Mouse (Mus musculus): ENCODE measurements around the gene Klk9. TPM values are rescaled to one million over a fixed set of nuclear protein-coding genes. Genes with fewer than 3 reads are reported as not detected.

Gene Klk9
- polyA plus RNA-seq, 1 experiment from 2014 or later, result not detected

- no peak overlapping the region for H3K9ac ChIP-seq
- 89% methylated on average over 4 of the region's 4 CpGs for WGBS
- ATAC-seq (replicated peaks; ENCODE audit: insufficient number of reproducible peaks, insufficient read depth, low FRiP score, low read depth), result no peak
Observed at GRCm38 (mm10) chr7:43843801-43844200, 52.1 kb downstream of the Klk9 start.

More at GRCm38 (mm10) chr7:43843801-43844200, 52.1 kb downstream of the Klk9 start:
- Histone ChIP-seq H3K36me3 (no peaks in the 10 kb centered on the region), H3K4me2 (no peak overlapping the region), H3K27ac (no peak overlapping the region), H3K4me3 (no peak overlapping the region), H3K27me3 (no peaks in the 10 kb centered on the region), H3K4me1 (replicated peaks) (no peaks in the 10 kb centered on the region), H3K9me3 (replicated peaks) (no peaks in the 10 kb centered on the region)

Other genes starting within 250 kb of the Klk9 start
- gene Cd33, start 247.5 kb upstream of the Klk9 start, polyA plus RNA-seq (2015; fragmentation: Nextera tagmentation; extraction: Ambion mirVana), result 0.49 and 1.1 TPM in 2 replicates
- gene Zfp658, start 229.6 kb upstream of the Klk9 start, polyA plus RNA-seq (2015; fragmentation: Nextera tagmentation; extraction: Ambion mirVana), result 1.3 and 1.5 TPM in 2 replicates
- gene Zfp719, start 212.3 kb upstream of the Klk9 start, polyA plus RNA-seq (2015; fragmentation: Nextera tagmentation; extraction: Ambion mirVana), result 6.0 and 7.9 TPM in 2 replicates
- not detected in 2 replicates for gene Zfp819, start 184.7 kb upstream of the Klk9 start, polyA plus RNA-seq (2015; fragmentation: Nextera tagmentation; extraction: Ambion mirVana)
- gene Ceacam18, start 157.2 kb upstream of the Klk9 start, polyA plus RNA-seq (2015; fragmentation: Nextera tagmentation; extraction: Ambion mirVana), result not detected in 2 replicates
- 0.47 and 1.0 TPM in 2 replicates for gene Siglece, start 131.7 kb upstream of the Klk9 start, polyA plus RNA-seq (2015; fragmentation: Nextera tagmentation; extraction: Ambion mirVana)
- gene Ctu1, start 119.9 kb upstream of the Klk9 start, polyA plus RNA-seq (2015; fragmentation: Nextera tagmentation; extraction: Ambion mirVana), result 4.9 and 8.7 TPM in 2 replicates
- gene Klk14, start 101.5 kb upstream of the Klk9 start, polyA plus RNA-seq (2015; fragmentation: Nextera tagmentation; extraction: Ambion mirVana), result not detected in 2 replicates
- gene Klk13, start 79.3 kb upstream of the Klk9 start, polyA plus RNA-seq (2015; fragmentation: Nextera tagmentation; extraction: Ambion mirVana), result 0.19 and 0.34 TPM in 2 replicates
- gene Klk12, start 23.0 kb upstream of the Klk9 start, polyA plus RNA-seq (2015; fragmentation: Nextera tagmentation; extraction: Ambion mirVana), result not detected in 2 replicates
- 0.11 and 0.20 TPM in 2 replicates for gene Klk11, start 17.3 kb upstream of the Klk9 start, polyA plus RNA-seq (2015; fragmentation: Nextera tagmentation; extraction: Ambion mirVana)
- gene Klk10, start 10.9 kb upstream of the Klk9 start, polyA plus RNA-seq (2015; fragmentation: Nextera tagmentation; extraction: Ambion mirVana), result 0.31 and 1.2 TPM in 2 replicates
- 17.0 and 23.9 TPM in 2 replicates for gene Klk8, start 5.7 kb downstream of the Klk9 start, polyA plus RNA-seq (2015; fragmentation: Nextera tagmentation; extraction: Ambion mirVana)
- 0.08 TPM in 1 of 2 replicates, not detected in the other for gene Klk7, start 19.4 kb downstream of the Klk9 start, polyA plus RNA-seq (2015; fragmentation: Nextera tagmentation; extraction: Ambion mirVana)
- not detected in 2 replicates for gene Klk6, start 32.6 kb downstream of the Klk9 start, polyA plus RNA-seq (2015; fragmentation: Nextera tagmentation; extraction: Ambion mirVana)
- not detected in 2 replicates for gene Klk5, start 50.1 kb downstream of the Klk9 start, polyA plus RNA-seq (2015; fragmentation: Nextera tagmentation; extraction: Ambion mirVana)
- gene Klk4, start 89.3 kb downstream of the Klk9 start, polyA plus RNA-seq (2015; fragmentation: Nextera tagmentation; extraction: Ambion mirVana), result 0.18 TPM in 1 of 2 replicates, not detected in the other
- gene Klk15, start 141.8 kb downstream of the Klk9 start, polyA plus RNA-seq (2015; fragmentation: Nextera tagmentation; extraction: Ambion mirVana), result not detected in 2 replicates
- gene Klk1b8, start 158.8 kb downstream of the Klk9 start, polyA plus RNA-seq (2015; fragmentation: Nextera tagmentation; extraction: Ambion mirVana), result not detected in 2 replicates
- not detected in 2 replicates for gene Klk1b1, start 174.9 kb downstream of the Klk9 start, polyA plus RNA-seq (2015; fragmentation: Nextera tagmentation; extraction: Ambion mirVana)
- gene Klk1b9, start 184.2 kb downstream of the Klk9 start, polyA plus RNA-seq (2015; fragmentation: Nextera tagmentation; extraction: Ambion mirVana), result not detected in 2 replicates
- gene Klk1b11, start 204.0 kb downstream of the Klk9 start, polyA plus RNA-seq (2015; fragmentation: Nextera tagmentation; extraction: Ambion mirVana), result not detected in 2 replicates
- gene Klk1b26, start 220.3 kb downstream of the Klk9 start, polyA plus RNA-seq (2015; fragmentation: Nextera tagmentation; extraction: Ambion mirVana), result not detected in 2 replicates